Mouse (Mus musculus) liver, postnatal 0 days (tissue): ENCODE results near the gene Tedc1. TPM values are rescaled to one million over a fixed set of nuclear protein-coding genes. Genes with fewer than 3 reads are reported as not detected.

Experiments used
- ATAC-seq: fragments of 200-750 bp; cut with Nextera tagmentation; 2 replicates; pipeline ENCODE4 v1.8.0; 2017; ENCODE audit warnings: mild to moderate bottlenecking, moderate library complexity
- DNase-seq: peaks from one replicate; pipeline ENCODE4 v3.0.0-alpha.2; 2016
- H3K27ac ChIP-seq: fragments of 300-500 bp; sonication (generic); 2 replicates; pipeline ENCODE4 v1.5.1; 2014; ENCODE audit warnings: antibody characterized with exemption, moderate library complexity, mild to moderate bottlenecking, low read depth
- H3K27me3 ChIP-seq: fragments of 300-500 bp; sonication (generic); 2 replicates; pipeline ENCODE4 v1.6.1; 2014; ENCODE audit warnings: low read length, control low read depth, mixed read lengths; ENCODE audit not compliant: insufficient read depth
- H3K36me3 ChIP-seq: fragments of 300-500 bp; sonication (generic); replicated peaks from 2 replicates; pipeline ENCODE4 v1.6.1; 2014; ENCODE audit warnings: mild to moderate bottlenecking, control low read depth, low read length, moderate library complexity, mixed read lengths; ENCODE audit not compliant: insufficient read depth
- H3K4me1 ChIP-seq: fragments of 300-500 bp; sonication (generic); 2 replicates; pipeline ENCODE4 v1.6.1; 2014; ENCODE audit warnings: antibody characterized with exemption, mild to moderate bottlenecking, control low read depth; ENCODE audit not compliant: insufficient read depth
- H3K4me2 ChIP-seq: fragments of 300-500 bp; sonication (generic); 2 replicates; pipeline ENCODE4 v1.6.1; 2014; ENCODE audit warnings: low read depth, mild to moderate bottlenecking, low read length, moderate library complexity, mixed read lengths
- H3K4me3 ChIP-seq: fragments of 300-500 bp; sonication (generic); 2 replicates; pipeline ENCODE4 v1.5.1; 2014; ENCODE audit warnings: low read depth, low read length
- H3K9ac ChIP-seq: fragments of 300-500 bp; sonication (generic); replicated peaks from 2 replicates; pipeline ENCODE4 v1.6.1; 2014; ENCODE audit warnings: mild to moderate bottlenecking, moderate library complexity
- H3K9me3 ChIP-seq: fragments of 300-500 bp; sonication (generic); 2 replicates; pipeline ENCODE4 v1.6.1; 2016; ENCODE audit warnings: mild to moderate bottlenecking, control low read depth, low read length, mixed read lengths
- CTCF ChIP-seq: sonication (generic); IDR thresholded peaks from 2 replicates; pipeline ENCODE4 v1.5.1; 2016; ENCODE audit warnings: antibody characterized with exemption, low read depth
- EP300 ChIP-seq: IDR thresholded peaks from 2 replicates; pipeline ENCODE4 v1.6.1; 2016; ENCODE audit warnings: antibody characterized with exemption, low read depth, mild to moderate bottlenecking
- WGBS: fragments of 180-500 bp; shearing (Covaris S2); extraction: QIAGEN DNeasy Blood & Tissue Kit; methylation state at CpG from one replicate; pipeline ENCODE4 v1.1.7; 2014; ENCODE audit not compliant: insufficient replicate concordance; 5-methylcytosine and 5-hydroxymethylcytosine counted together
- polyA plus RNA-seq: library from polyadenylated mRNA; unstranded; fragments of >200 nt; fragmentation: Nextera tagmentation; extraction: Ambion mirVana; gene quantifications from 2 replicates; pipeline ENCODE4 v1.2.1, GENCODE M21; 2015

Gene Tedc1
- polyA plus RNA-seq, 1 experiment from 2014 or later, result 4.6 TPM

GRCm38 (mm10) chr12:113201301-113201700 is 45.1 kb downstream of the Tedc1 start:
- DNase-seq (no peak), ATAC-seq (no peak)
- H3K4me1 ChIP-seq, result no peaks in the 10 kb centered on the region
- no peaks in the 10 kb centered on the region for H3K9me3 ChIP-seq
- H3K36me3 ChIP-seq, result no peaks in the 10 kb centered on the region
- TF ChIP-seq EP300 (no peak), CTCF (no peak)
- no peak overlapping the region for H3K27ac ChIP-seq
- 82% methylated on average over 4 of the region's 4 CpGs for WGBS
- no peak overlapping the region for H3K9ac ChIP-seq
- H3K4me2 ChIP-seq, result no peak overlapping the region
- H3K27me3 ChIP-seq, result no peaks in the 10 kb centered on the region
- H3K4me3 ChIP-seq, result no peak overlapping the region

- no peak for DNase-seq
- no peak overlapping the region for H3K27ac ChIP-seq
- H3K4me1 ChIP-seq, result no peaks in the 10 kb centered on the region
- H3K4me3 ChIP-seq, result no peak overlapping the region
- H3K9me3 ChIP-seq, result no peaks in the 10 kb centered on the region
- TF ChIP-seq CTCF, result no peak
- TF ChIP-seq EP300, result no peak
- no peaks in the 10 kb centered on the region for H3K36me3 ChIP-seq
- ATAC-seq, result no peak
- H3K9ac ChIP-seq, result no peak overlapping the region
- no peaks in the 10 kb centered on the region for H3K27me3 ChIP-seq
- H3K4me2 ChIP-seq, result no peak overlapping the region
Measured at GRCm38 (mm10) chr12:113202008-113202407, 45.8 kb downstream of the Tedc1 start.

- TF ChIP-seq CTCF (no peak), EP300 (no peak)
- Histone ChIP-seq H3K4me2 (no peak overlapping the region), H3K9ac (no peak overlapping the region), H3K36me3 (no peaks in the 10 kb centered on the region), H3K9me3 (no peaks in the 10 kb centered on the region), H3K27ac (no peak overlapping the region), H3K4me1 (no peaks in the 10 kb centered on the region), H3K4me3 (no peak overlapping the region), H3K27me3 (no peaks in the 10 kb centered on the region)
- no peak for DNase-seq
- WGBS, result 75% methylated on average over 7 of the region's 7 CpGs
- ATAC-seq, result no peak
Measured at GRCm38 (mm10) chr12:113203522-113203921, 47.3 kb downstream of the Tedc1 start.

GRCm38 (mm10) chr12:113205251-113205942 is 49.2 kb downstream of the Tedc1 start:
- TF ChIP-seq CTCF, result peak; percentile 28; the same call in 1 of the 2 replicates
- TF ChIP-seq EP300, result no peak
- Histone ChIP-seq H3K4me3 (no peak overlapping the region), H3K4me1 (no peaks in the 10 kb centered on the region), H3K36me3 (no peaks in the 10 kb centered on the region), H3K9me3 (no peaks in the 10 kb centered on the region), H3K9ac (no peak overlapping the region), H3K27ac (no peak overlapping the region), H3K4me2 (no peak overlapping the region), H3K27me3 (no peaks in the 10 kb centered on the region)
- DNase-seq (no peak), ATAC-seq (no peak)
- 79% methylated on average over 7 of the region's 7 CpGs for WGBS

GRCm38 (mm10) chr12:113207737-113208136 is 51.5 kb downstream of the Tedc1 start:
- no peak for DNase-seq
- H3K4me1 ChIP-seq, result no peaks in the 10 kb centered on the region

GRCm38 (mm10) chr12:113210586-113211378 is 54.6 kb downstream of the Tedc1 start:
- no peaks in the 10 kb centered on the region for H3K4me1 ChIP-seq
- no peak overlapping the region for H3K9ac ChIP-seq
- DNase-seq (no peak), ATAC-seq (no peak)
- no peak overlapping the region for H3K4me2 ChIP-seq
- H3K4me3 ChIP-seq, result no peak overlapping the region
- no peak for TF ChIP-seq CTCF
- no peak for TF ChIP-seq EP300
- no peak overlapping the region for H3K27ac ChIP-seq
- no peaks in the 10 kb centered on the region for H3K36me3 ChIP-seq
- H3K9me3 ChIP-seq, result no peaks in the 10 kb centered on the region
- 77% methylated on average over 17 of the region's 17 CpGs for WGBS
- H3K27me3 ChIP-seq, result no peaks in the 10 kb centered on the region

More at GRCm38 (mm10) chr12:113207737-113208136, 51.5 kb downstream of the Tedc1 start:
- H3K9me3 ChIP-seq, result no peaks in the 10 kb centered on the region
- H3K4me3 ChIP-seq, result no peak overlapping the region
- H3K4me2 ChIP-seq, result no peak overlapping the region
- TF ChIP-seq EP300 (no peak), CTCF (no peak)
- no peak overlapping the region for H3K27ac ChIP-seq
- H3K9ac ChIP-seq, result no peak overlapping the region
- WGBS, result 66% methylated on average over 6 of the region's 6 CpGs
- no peaks in the 10 kb centered on the region for H3K27me3 ChIP-seq
- ATAC-seq, result no peak
- no peaks in the 10 kb centered on the region for H3K36me3 ChIP-seq
